Mouse (Mus musculus): ENCODE data around the gene Chmp6.

The Chmp6 gene

DNA sequence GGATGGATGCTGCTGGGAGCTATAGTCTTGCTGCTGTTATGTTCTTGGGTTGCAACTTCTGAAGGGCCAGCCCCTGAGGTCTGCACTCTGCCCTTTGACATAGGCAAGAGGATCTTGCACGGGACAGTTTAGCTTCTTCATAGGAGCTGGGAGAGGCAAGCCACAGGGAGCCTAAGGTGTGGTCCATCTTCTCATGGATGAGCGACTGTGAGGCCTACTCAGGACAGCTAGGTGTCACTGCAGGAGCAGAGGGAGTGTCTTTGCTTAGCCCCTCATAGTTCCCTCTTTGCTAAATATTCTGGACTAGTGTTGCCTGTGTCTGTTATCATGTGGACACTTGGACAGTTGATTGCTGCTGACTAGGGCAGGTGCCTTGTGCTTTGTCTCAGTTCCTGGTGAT, 34.7 kb downstream of the Chmp6 start:
- in situ Hi-C loops (cut with MboI; ENCODE audit: low pct_unique_long_range_greater_than_20kb in 1 of 2, low sequenced_read_pairs in 2 of 2, unreplicated experiment in 1 of 2), result loop anchor here in 1 of 2 experiments (5.0 kb wide), 1 partner anchor 49 kb away; no protein-coding TSS in a partner anchor

DNA sequence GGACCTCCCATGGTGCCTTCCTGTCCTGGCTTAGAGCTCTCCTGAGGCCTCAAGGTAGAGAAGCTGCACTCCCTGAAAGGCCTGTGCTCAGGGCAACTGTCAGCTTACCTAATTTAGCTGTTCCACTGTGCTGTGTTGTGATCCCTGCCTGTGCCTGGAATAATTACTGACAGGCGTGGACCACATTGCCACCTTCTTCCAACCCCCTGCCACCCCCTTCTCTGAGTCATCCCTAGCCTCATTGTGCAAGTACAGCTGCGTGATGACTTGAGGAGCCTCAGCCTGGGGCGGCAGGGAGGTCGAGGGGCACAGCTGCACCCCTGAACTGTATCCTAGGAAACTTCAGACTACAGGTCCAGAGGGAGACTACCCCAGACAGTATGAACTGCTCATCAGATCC, 35.1 kb downstream of the Chmp6 start:
- in situ Hi-C loops (cut with MboI; ENCODE audit: low pct_unique_long_range_greater_than_20kb in 1 of 2, low sequenced_read_pairs in 2 of 2, unreplicated experiment in 1 of 2), result loop anchor here in 1 of 2 experiments (5.0 kb wide), 1 partner anchor 49 kb away; no protein-coding TSS in a partner anchor

DNA sequence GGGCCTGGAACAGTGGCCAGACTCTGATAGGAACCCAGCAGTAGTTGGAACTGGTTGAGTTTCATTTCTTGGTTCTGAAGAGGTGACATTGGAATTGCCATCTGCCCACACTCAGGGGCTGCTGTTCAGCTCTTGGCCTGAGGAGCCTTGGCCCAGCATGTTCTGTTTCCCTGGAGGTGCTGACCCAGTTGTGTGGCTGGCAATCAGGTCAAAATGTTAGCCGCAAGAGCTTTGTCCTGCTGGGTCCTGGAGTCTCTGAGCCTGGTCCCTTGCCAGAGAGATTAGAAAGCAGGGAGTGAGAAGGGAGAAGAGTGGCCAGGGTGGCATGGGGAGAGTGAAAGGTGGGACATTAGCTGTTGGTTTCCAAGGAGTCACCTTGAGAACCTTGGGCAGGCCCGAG, 35.6 kb downstream of the Chmp6 start:
- in situ Hi-C loops (cut with MboI; ENCODE audit: low pct_unique_long_range_greater_than_20kb in 1 of 2, low sequenced_read_pairs in 2 of 2, unreplicated experiment in 1 of 2), result loop anchor here in 1 of 2 experiments (5.0 kb wide), 1 partner anchor 48 kb away; no protein-coding TSS in a partner anchor

DNA sequence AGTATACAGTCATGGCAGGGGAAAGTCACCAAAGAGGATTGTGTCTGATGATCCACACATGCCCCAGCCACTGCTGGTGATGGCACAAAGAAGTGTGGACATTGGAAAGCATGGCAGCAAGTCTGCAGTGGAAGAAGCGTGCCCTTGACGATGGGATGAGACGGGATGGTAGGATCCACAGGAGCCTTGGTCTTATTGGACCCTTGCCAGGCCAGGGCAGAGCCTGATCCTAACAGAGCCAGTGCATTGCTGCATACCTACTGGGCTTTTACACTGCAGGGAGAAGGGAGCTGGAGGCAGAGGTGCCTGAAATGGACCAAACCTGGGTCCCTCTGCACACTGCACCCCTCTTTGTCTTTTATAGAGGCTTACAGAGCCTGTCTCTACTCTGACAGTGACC, 37.3 kb downstream of the Chmp6 start:
- in situ Hi-C loops (cut with MboI; ENCODE audit: low pct_unique_long_range_greater_than_20kb in 1 of 2, low sequenced_read_pairs in 2 of 2, unreplicated experiment in 1 of 2), result no loop called here

DNA sequence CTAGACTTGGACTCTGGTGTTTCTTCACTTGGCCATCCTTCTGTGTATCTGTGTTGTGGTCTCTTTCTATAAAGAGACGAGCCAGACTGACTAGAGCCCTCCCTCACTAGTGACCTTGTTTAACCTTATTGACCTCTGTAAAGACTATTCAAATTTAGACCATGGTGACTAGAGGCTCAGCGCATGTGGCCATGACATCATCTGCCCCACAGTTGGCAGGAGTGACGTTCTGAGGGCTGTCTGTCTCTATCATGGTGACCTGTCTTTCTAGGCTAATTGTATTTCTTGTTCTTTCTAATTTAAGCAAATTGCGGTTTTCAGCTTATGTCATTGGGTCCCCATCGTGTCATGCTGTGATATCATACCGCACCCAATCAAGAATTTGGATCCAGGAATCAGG, 38.1 kb downstream of the Chmp6 start:
- in situ Hi-C loops (cut with MboI; ENCODE audit: low pct_unique_long_range_greater_than_20kb in 1 of 2, low sequenced_read_pairs in 2 of 2, unreplicated experiment in 1 of 2), result no loop called here

DNA sequence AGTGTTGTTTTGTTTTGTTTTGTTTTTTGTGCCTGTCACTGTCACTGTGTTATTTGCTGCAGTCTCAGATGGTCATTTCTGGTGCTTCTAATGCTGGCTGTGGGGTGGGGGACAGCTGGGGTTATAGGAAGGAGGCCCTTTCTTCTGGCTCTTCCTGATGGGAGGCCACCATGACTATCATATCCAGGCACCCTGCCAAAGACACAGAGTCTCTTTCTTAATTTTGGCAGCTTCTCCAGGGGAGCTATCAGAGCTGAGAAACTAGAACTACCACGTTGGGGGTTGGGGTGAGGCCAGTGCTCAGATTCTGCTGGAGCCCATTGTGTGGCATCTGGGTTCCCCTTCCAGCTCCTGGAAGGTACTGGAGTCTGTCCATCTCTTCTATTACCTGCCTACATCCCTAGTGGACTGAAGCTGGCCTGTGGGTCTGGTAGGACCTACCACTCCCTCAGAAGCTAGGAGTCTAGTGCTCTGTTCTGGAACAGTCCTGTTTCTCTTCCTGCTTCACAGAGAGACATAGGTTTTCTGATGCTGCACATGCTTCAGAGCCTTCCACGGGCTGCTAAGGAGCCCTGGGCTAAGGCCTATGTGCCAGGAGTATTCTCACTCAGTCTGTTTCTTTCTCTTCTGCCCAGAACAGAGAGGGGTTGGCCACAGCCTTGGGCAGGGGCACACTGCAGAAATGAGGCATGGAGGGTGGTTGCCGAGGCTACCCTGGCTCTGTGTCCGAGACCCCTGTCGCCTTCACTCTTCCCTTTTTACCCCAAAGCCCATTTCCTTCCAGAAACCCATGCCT, 39.4 kb downstream of the Chmp6 start:
- in situ Hi-C loops (cut with MboI; ENCODE audit: low pct_unique_long_range_greater_than_20kb in 1 of 2, low sequenced_read_pairs in 2 of 2, unreplicated experiment in 1 of 2), result no loop called here

DNA sequence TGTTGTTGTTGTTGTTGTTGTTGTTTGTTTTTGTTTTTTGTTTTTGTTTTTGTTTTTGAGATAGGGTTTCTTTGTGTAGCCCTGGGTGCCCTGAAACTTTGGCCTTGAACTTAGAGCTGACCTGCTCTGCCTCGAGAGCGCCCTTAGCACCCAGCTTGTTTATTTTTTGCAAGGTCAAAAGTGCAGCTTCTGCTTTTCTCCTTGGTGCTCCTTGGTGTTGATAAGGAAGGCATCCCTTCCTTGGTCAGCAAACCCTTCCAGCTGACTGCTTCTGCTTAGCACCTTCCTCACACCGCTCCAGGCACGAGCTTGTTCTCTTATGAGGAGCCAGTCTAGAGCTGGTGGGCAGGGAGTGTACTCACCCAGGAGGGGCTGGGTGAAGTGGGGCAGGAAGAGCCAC, 41.0 kb downstream of the Chmp6 start:
- in situ Hi-C loops (cut with MboI; ENCODE audit: low pct_unique_long_range_greater_than_20kb in 1 of 2, low sequenced_read_pairs in 2 of 2, unreplicated experiment in 1 of 2), result no loop called here

DNA sequence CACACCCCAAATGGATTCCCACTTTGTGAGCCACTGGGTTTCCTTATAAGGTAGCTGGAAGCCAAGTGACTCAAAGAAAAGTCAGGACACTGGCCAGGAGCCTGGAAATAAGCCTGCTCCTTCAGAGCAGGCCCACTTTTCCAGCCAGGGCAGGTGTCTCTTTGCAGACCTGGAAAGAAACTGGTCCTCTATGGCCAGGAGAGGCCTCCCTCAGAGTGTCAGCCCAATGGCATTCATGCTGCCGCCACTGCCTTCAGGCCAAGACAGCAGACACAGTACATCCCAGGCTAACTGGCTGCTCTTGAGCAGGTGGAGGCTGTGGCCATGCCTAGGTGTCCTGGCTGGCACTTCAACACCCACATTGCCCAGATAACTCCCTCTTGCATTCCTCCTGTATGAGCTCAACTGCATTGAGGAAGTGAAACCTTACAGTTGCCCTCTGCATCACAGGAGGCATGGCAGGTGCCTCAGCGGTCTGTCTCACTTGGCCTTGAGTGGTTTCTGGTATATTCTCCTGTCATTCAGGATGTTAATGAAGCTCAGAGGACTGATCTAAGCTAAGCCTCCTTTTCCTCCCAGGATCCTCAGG, 41.6 kb downstream of the Chmp6 start:
- in situ Hi-C loops (cut with MboI; ENCODE audit: low pct_unique_long_range_greater_than_20kb in 1 of 2, low sequenced_read_pairs in 2 of 2, unreplicated experiment in 1 of 2), result no loop called here

DNA sequence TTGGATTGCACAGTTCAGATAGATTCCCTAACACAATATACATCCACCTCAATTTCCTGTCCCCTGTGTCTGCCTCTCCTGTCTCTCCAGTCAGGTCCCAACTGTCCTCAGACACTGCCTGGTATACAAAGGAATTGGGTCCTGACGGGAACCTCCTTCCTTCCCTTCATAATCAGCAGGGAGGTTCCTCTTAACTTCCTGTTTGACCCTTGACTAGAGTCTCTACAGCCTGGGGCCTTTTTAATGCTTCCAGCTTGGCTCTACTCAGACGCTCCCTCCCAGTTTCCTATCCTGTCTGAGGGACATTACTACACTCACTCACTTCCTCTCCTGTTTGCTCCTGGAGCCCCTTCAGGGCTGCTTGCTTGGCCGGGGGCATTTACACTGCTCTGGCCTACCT, 42.2 kb downstream of the Chmp6 start:
- in situ Hi-C loops (cut with MboI; ENCODE audit: low pct_unique_long_range_greater_than_20kb in 1 of 2, low sequenced_read_pairs in 2 of 2, unreplicated experiment in 1 of 2), result no loop called here

DNA sequence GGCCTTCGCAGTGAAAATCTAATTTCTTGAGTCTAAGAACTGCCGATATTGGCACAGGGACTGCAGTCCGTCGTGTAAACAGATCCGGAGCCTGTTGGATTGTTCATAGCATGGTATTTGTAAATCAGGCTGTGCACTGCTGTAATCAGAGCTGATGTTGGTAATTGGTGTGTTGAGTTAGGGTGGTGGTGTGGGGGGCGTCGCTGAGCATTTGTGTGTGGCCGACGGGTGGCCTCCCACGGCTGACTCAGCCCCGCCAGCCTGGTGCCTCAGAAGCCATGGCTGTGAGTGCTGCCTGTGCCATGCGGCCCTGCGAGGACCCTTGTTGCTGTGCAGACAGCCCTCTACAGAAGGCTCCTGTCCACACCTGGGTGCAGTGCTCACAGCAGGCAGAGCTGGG, 43.3 kb downstream of the Chmp6 start:
- in situ Hi-C loops (cut with MboI; ENCODE audit: low pct_unique_long_range_greater_than_20kb in 1 of 2, low sequenced_read_pairs in 2 of 2, unreplicated experiment in 1 of 2), result no loop called here

DNA sequence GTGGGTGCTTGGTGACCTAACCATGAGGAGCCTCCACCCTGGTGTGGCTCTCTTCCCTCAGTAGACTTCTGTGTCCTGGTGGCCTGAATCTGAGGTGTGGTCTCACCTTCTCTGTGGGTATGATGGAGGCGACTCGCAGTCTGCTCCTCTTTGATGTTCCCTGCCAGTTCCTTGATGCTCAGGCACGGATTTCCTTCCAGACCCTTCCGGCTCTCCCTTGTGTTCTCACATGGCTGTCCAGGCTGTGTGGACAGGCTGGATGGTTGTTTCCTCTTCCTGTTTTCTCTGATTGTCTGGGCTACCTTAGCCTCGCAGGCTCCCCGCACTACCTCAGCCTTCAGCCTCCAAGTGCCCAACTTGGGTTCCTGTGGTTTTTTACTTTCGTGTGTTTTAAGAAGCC, 45.6 kb downstream of the Chmp6 start:
- in situ Hi-C loops (cut with MboI; ENCODE audit: low pct_unique_long_range_greater_than_20kb in 1 of 2, low sequenced_read_pairs in 2 of 2, unreplicated experiment in 1 of 2), result no loop called here

DNA sequence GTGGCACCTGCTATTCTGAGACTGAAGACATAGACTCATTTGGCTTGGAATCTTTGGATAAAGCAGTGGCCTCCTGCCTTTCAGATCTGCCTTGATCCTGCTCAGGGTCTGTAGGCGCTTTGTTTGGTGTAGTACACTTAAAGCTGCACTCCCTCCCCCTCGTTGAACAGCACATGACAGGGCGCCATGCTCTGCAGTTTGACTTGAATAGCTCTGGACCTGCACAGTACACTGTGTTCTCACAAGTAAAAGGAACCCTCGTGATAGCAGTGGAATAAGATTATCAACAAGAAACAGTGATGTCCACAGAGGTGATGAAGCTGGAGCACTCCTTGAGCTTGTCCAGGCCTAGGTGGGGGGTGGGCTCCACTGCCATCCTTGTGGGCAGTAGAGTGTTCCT, 46.5 kb downstream of the Chmp6 start:
- in situ Hi-C loops (cut with MboI; ENCODE audit: low pct_unique_long_range_greater_than_20kb in 1 of 2, low sequenced_read_pairs in 2 of 2, unreplicated experiment in 1 of 2), result no loop called here

DNA sequence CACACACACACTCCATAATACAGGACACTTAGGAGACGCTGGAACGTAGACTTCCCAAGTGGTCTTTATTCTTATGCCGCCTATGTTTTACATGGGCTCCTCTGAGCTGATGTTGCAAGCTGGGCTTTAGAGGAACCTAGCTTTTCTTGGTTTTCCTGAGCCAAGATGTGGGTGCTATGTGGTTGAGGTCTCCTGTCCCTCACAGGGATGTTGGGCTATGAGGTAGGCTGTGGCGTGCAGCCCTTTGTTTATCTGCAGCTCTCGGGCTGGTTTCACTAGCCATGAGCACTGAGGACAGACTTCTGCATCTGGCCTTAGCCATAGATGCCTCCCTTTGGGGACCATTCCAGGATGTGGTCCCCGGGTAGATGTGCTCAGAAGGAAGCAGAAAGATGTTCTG, 47.4 kb downstream of the Chmp6 start:
- in situ Hi-C loops (cut with MboI; ENCODE audit: low pct_unique_long_range_greater_than_20kb in 1 of 2, low sequenced_read_pairs in 2 of 2, unreplicated experiment in 1 of 2), result no loop called here

DNA sequence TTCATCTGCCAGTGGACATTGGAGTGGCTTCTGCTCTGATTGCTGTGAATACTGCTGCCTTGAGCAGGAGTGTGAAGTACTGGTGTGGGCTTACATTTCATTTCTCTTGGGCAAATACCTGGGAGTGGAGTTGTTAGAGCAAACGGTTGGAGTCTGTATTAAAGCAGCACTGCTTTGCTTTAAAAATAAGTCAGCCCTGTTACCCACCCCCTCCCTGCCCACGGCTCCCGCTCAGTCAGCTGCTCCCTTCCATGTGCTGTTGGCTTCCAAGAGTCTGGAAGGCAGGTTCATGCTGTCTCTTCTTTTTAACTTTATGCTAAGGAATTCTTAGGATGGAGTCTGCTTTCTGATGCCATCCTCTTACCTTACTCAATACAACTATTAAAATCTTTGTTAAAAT, 48.3 kb downstream of the Chmp6 start:
- in situ Hi-C loops (cut with MboI; ENCODE audit: low pct_unique_long_range_greater_than_20kb in 1 of 2, low sequenced_read_pairs in 2 of 2, unreplicated experiment in 1 of 2), result no loop called here

DNA sequence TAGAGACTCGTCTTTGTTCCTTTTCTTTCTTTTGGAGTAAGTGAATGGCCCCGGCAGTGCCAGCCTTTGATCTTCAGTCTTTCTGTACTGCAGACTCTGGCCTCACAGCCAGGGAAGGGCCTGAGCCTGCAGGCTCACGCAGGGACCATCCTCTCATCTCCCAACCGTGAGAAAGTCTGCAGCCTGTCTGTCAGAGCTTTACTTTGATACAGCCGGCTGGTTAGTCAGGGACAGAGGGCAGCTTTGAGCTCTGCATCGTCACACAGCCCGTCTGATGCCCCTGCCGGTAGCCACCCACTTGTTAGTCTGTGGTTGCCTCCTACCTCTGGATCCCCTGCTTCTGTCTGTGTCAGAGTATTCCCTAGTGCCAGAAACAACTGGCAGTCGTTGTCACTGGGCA, 51.8 kb downstream of the Chmp6 start:
- in situ Hi-C loops (cut with MboI; ENCODE audit: low pct_unique_long_range_greater_than_20kb in 1 of 2, low sequenced_read_pairs in 2 of 2, unreplicated experiment in 1 of 2), result no loop called here

DNA sequence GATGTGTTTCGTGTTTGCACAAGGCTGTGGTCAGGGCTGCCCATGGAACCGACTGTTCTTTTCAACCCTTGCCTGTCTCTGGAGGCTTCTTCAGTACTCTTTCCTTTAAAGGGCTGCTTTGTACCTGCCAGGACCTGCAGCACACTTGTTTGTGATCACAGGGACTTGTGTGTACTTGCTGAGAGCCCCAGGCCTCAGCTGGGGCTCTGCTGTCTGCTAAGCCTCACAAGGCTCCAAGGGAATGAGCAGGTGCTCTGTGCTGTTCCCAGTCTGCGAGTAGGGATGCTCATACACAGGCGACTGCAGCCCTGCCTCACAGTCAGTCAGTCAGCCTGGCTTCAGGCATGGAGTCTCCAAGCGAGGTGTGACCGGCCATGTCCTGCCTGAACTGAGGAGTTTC, 53.1 kb downstream of the Chmp6 start:
- in situ Hi-C loops (cut with MboI; ENCODE audit: low pct_unique_long_range_greater_than_20kb in 1 of 2, low sequenced_read_pairs in 2 of 2, unreplicated experiment in 1 of 2), result no loop called here

DNA sequence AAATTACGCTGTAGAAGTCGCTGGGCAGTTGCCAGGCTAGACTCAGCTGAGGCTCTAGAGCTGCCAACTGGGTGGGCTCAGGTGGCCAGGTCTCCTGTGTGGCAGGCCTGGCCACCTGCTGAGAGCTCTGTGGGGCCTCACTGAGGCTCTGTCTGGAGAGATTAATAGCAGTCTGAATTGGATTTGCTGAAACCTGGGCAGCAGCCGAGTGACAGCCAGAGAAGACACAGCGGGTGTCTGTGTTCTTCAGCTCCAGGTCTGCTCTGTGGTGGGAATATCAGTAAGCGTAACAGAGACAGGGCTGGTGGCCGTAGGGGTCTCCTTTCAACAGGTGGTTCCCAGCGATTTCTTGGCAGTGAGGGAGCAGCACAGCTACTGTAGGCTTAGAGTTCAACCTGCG, 54.2 kb downstream of the Chmp6 start:
- in situ Hi-C loops (cut with MboI; ENCODE audit: low pct_unique_long_range_greater_than_20kb in 1 of 2, low sequenced_read_pairs in 2 of 2, unreplicated experiment in 1 of 2), result no loop called here

DNA sequence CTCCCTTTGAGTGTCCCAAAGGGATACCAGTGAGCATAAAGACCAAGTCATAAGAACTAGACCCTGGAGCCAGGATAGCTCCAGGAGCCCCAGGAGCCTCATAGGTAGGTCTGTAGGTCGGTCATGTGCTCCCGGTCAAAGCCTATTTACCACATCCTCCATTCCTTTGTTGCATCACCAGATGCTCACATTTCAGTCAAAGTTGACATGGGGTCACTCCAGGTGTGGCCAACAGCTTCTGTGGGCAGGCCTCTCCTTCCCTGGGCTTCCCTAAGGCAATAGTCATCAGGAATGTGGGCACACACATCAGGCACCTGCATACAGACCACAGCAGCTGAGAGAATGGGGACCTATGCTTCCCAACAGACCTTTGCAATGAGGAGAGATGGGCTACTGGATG, 54.7 kb downstream of the Chmp6 start:
- in situ Hi-C loops (cut with MboI; ENCODE audit: low pct_unique_long_range_greater_than_20kb in 1 of 2, low sequenced_read_pairs in 2 of 2, unreplicated experiment in 1 of 2), result no loop called here

Measured in mouse embryonic stem cell (cell line).